Mouse (Mus musculus) CH12.LX (cell line): ENCODE results near the gene Tenm1.

Experiments used
- CTCF ChIP-seq, 2 experiments: IDR thresholded peaks in 1 of 2; conservative IDR thresholded peaks in 1 of 2; 2 replicates each; pipeline ENCODE4 v1.5.1; 2011 to 2012; ENCODE audit warnings: low read depth in 2 of 2, low read length in 2 of 2, improper control_type of control experiment in 1 of 2, inconsistent platforms in 1 of 2, mild to moderate bottlenecking in 1 of 2, moderate library complexity in 1 of 2
- ELF1 ChIP-seq: IDR thresholded peaks from 2 replicates; pipeline ENCODE4 v1.6.1; 2014; ENCODE audit warnings: low read depth, mild to moderate bottlenecking, inconsistent platforms, low read length, improper control_type of control experiment
- EP300 ChIP-seq: IDR thresholded peaks from 2 replicates; pipeline ENCODE4 v1.6.1; 2011; ENCODE audit warnings: low read length, improper control_type of control experiment
- HCFC1 ChIP-seq: IDR thresholded peaks from 2 replicates; pipeline ENCODE4 v1.6.1; 2012; ENCODE audit warnings: low read depth, mild to moderate bottlenecking, inconsistent platforms, low read length, improper control_type of control experiment
- POLR2A ChIP-seq: IDR thresholded peaks from 2 replicates; pipeline ENCODE4 v1.6.1; 2011; ENCODE audit warnings: low read depth, mild to moderate bottlenecking, improper control_type of control experiment, low read length

DNA sequence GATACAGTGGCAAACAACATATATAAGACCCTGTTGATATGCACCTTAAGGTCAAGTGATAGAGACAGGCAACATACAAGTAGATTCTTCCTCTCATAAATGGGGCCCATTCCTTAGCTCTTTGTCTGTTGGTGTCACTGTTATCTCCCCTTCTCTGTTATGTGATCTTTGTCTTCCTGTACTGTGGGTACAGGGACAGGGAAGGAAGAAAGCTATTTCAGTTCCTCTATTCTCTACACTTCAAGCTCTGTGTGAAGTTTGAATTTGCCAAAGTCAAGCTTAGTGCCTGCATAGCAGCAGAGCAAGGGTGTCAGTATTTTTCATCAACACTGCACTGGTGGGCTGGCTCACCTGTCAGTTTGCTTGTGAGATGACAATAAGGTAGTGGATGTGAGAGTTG, 928.4 kb downstream of the Tenm1 start:
- TF ChIP-seq EP300 (no peak), HCFC1 (no peak), POLR2A (no peak), CTCF (conservative IDR thresholded peaks at IDR 0.05 in 1 of 2, IDR thresholded peaks at IDR 0.05 in 1 of 2; ENCODE audit: low read depth in 2 of 2, low read length in 2 of 2) (no peak), ELF1 (no peak)
